Mouse (Mus musculus) bone marrow, adult 2 months (tissue): ENCODE results near the gene Luc7l3.

Experiments used
- CTCF ChIP-seq: fragments of 200-500 bp; IDR thresholded peaks from 2 replicates; pipeline ENCODE4 v1.5.1; 2011; ENCODE audit warnings: low read length, control low read depth; ENCODE audit not compliant: control insufficient read depth, insufficient read depth
- POLR2A ChIP-seq: fragments of 200-500 bp; IDR thresholded peaks from 2 replicates; pipeline ENCODE4 v1.6.1; 2011; ENCODE audit warnings: low read depth, mild to moderate bottlenecking, control low read depth, low read length, borderline replicate concordance; ENCODE audit not compliant: control insufficient read depth

DNA sequence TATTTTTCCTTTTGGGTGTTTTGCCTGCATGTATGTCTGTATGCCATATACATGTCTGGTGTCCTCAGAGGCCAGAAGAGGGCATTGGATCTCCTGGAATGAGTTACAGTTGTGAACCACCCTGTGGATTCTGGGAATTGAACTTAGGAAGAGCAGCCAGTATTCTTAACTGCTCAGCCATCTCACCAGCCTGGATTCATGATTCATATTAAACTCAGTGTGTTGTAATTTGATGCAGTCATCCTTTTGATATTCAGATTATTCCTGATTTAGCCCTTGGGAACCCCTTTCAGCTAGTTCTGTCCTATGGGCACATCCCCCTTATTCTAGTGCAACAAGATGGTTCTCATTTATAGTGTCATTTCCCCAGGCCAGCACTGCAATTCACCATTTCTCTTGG is 14.8 kb upstream of the Luc7l3 start:
- TF ChIP-seq POLR2A (no peak), CTCF (no peak)
